Mouse (Mus musculus): ENCODE data around the gene Unc79.

Unc79 gene

GRCm38 (mm10) chr12:103128914-103129313, 180.3 kb downstream of the Unc79 start:
- peak; percentile 39 for DNase-seq (ENCODE audit: low read depth)

- DNase-seq (ENCODE audit: low read depth), result peak; percentile 73
Measured at GRCm38 (mm10) chr12:103129395-103130248, 181.0 kb downstream of the Unc79 start.

- no peak for DNase-seq (ENCODE audit: low read depth)
Measured at GRCm38 (mm10) chr12:103131419-103131818, 182.8 kb downstream of the Unc79 start.

GRCm38 (mm10) chr12:103142550-103143010, 193.9 kb downstream of the Unc79 start:
- DNase-seq (ENCODE audit: low read depth), result peak; percentile 81

- DNase-seq (ENCODE audit: low read depth), result peak; percentile 85
Measured at GRCm38 (mm10) chr12:103143798-103144565, 195.3 kb downstream of the Unc79 start.

GRCm38 (mm10) chr12:103150247-103150646, 201.6 kb downstream of the Unc79 start:
- DNase-seq (ENCODE audit: low read depth), result no peak

- DNase-seq (ENCODE audit: low read depth), result peak; percentile 34
Measured at GRCm38 (mm10) chr12:103154927-103155326, 206.3 kb downstream of the Unc79 start.

GRCm38 (mm10) chr12:103155406-103155805, 206.7 kb downstream of the Unc79 start:
- DNase-seq (ENCODE audit: low read depth), result no peak

- no peak for DNase-seq (ENCODE audit: low read depth)
Measured at GRCm38 (mm10) chr12:103157129-103157910, 208.7 kb downstream of the Unc79 start.

- DNase-seq (ENCODE audit: low read depth), result no peak
Measured at GRCm38 (mm10) chr12:103159016-103159415, 210.4 kb downstream of the Unc79 start.

- no peak for DNase-seq (ENCODE audit: low read depth)
Measured at GRCm38 (mm10) chr12:103160721-103161120, 212.1 kb downstream of the Unc79 start.

GRCm38 (mm10) chr12:103163596-103163995, 214.9 kb downstream of the Unc79 start:
- no peak for DNase-seq (ENCODE audit: low read depth)

GRCm38 (mm10) chr12:103164101-103165030, 215.7 kb downstream of the Unc79 start:
- DNase-seq (ENCODE audit: low read depth), result no peak

GRCm38 (mm10) chr12:103168892-103169291, 220.2 kb downstream of the Unc79 start:
- DNase-seq (ENCODE audit: low read depth), result no peak

GRCm38 (mm10) chr12:103183057-103183456, 234.4 kb downstream of the Unc79 start:
- no peak for DNase-seq (ENCODE audit: low read depth)

- no peak for DNase-seq (ENCODE audit: low read depth)
Measured at GRCm38 (mm10) chr12:103187020-103187419, 238.4 kb downstream of the Unc79 start.

- DNase-seq (ENCODE audit: low read depth), result no peak
Measured at GRCm38 (mm10) chr12:103188223-103188622, 239.6 kb downstream of the Unc79 start.

- no peak for DNase-seq (ENCODE audit: low read depth)
Measured at GRCm38 (mm10) chr12:103189771-103190170, 241.1 kb downstream of the Unc79 start.

- no peak for DNase-seq (ENCODE audit: low read depth)
Measured at GRCm38 (mm10) chr12:103192996-103193395, 244.3 kb downstream of the Unc79 start.

GRCm38 (mm10) chr12:103202592-103203544, 254.2 kb downstream of the Unc79 start:
- DNase-seq (ENCODE audit: low read depth), result no peak
